Mouse (Mus musculus) heart, postnatal 4 days (tissue): ENCODE data around the gene Slc37a2. TPM values are rescaled to one million over a fixed set of nuclear protein-coding genes. Genes with fewer than 3 reads are reported as not detected.
A peak's percentile ranks its signal among the peaks of the same experiment; 100 is the strongest.
"Not testable (repeated sequence)": the region's sequence is repeated elsewhere in the genome, so short reads cannot be mapped to it uniquely, and the experiment has no call there.

ENCODE experiments used
- DNase-seq: peaks from one replicate; pipeline ENCODE4 v3.0.0; 2021
- total RNA-seq, 2 experiments: library from RNA; stranded (reverse); gene quantifications; 2 replicates each; pipeline ENCODE4 v1.2.3; 2021

Gene Slc37a2
- total RNA-seq, result 1 to 10 TPM; 1.3 to 1.4 TPM

- peak; percentile 63 for DNase-seq
These were observed at the start of gene Slc37a2 for GRCm38 (mm10) chr9:37255149-37255888. Gene Slc37a2 (minus strand): TSS chr9:37255738.

- DNase-seq, result no peak
These were observed 46.2 kb upstream of the Slc37a2 start for GRCm38 (mm10) chr9:37301720-37302119.

GRCm38 (mm10) chr9:37300501-37300900, 45.0 kb upstream of the Slc37a2 start:
- not testable (repeated sequence) for DNase-seq

GRCm38 (mm10) chr9:37295586-37295985, 40.0 kb upstream of the Slc37a2 start:
- no peak for DNase-seq

- DNase-seq, result no peak
These were observed 11.1 kb upstream of the Slc37a2 start for GRCm38 (mm10) chr9:37266622-37267021.

GRCm38 (mm10) chr9:37255889-37256225, 319 bp upstream of the Slc37a2 start:
- peak; percentile 75 for DNase-seq

GRCm38 (mm10) chr9:37254531-37255110, 917 bp downstream of the Slc37a2 start:
- no peak for DNase-seq

GRCm38 (mm10) chr9:37250631-37251030, 4.9 kb downstream of the Slc37a2 start:
- DNase-seq, result no peak

- no peak for DNase-seq
These were observed 5.6 kb downstream of the Slc37a2 start for GRCm38 (mm10) chr9:37249976-37250375.

- DNase-seq, result no peak
These were observed 7.1 kb downstream of the Slc37a2 start for GRCm38 (mm10) chr9:37248381-37248906.

GRCm38 (mm10) chr9:37247429-37247828, 8.1 kb downstream of the Slc37a2 start:
- peak; percentile 22 for DNase-seq

- no peak for DNase-seq
These were observed 9.7 kb downstream of the Slc37a2 start for GRCm38 (mm10) chr9:37245810-37246209.

- no peak for DNase-seq
These were observed 10.1 kb downstream of the Slc37a2 start for GRCm38 (mm10) chr9:37245404-37245803.

- DNase-seq, result no peak
These were observed 10.9 kb downstream of the Slc37a2 start for GRCm38 (mm10) chr9:37244600-37244999.

- DNase-seq, result no peak
These were observed 12.8 kb downstream of the Slc37a2 start for GRCm38 (mm10) chr9:37242764-37243163.

- DNase-seq, result peak; percentile 25
These were observed 19.4 kb downstream of the Slc37a2 start for GRCm38 (mm10) chr9:37235951-37236737.

GRCm38 (mm10) chr9:37232201-37233195, 23.0 kb downstream of the Slc37a2 start:
- DNase-seq, result no peak

GRCm38 (mm10) chr9:37230486-37231195, 24.9 kb downstream of the Slc37a2 start:
- DNase-seq, result no peak

GRCm38 (mm10) chr9:37229880-37230325, 25.6 kb downstream of the Slc37a2 start:
- DNase-seq, result peak; percentile 78

- DNase-seq, result no peak
These were observed 30.0 kb downstream of the Slc37a2 start for GRCm38 (mm10) chr9:37225581-37225980.

- no peak for DNase-seq
These were observed 34.8 kb downstream of the Slc37a2 start for GRCm38 (mm10) chr9:37220755-37221154.
